17 mouse cellular contexts compared by ENCODE assay signal in the genomic region with DNA sequence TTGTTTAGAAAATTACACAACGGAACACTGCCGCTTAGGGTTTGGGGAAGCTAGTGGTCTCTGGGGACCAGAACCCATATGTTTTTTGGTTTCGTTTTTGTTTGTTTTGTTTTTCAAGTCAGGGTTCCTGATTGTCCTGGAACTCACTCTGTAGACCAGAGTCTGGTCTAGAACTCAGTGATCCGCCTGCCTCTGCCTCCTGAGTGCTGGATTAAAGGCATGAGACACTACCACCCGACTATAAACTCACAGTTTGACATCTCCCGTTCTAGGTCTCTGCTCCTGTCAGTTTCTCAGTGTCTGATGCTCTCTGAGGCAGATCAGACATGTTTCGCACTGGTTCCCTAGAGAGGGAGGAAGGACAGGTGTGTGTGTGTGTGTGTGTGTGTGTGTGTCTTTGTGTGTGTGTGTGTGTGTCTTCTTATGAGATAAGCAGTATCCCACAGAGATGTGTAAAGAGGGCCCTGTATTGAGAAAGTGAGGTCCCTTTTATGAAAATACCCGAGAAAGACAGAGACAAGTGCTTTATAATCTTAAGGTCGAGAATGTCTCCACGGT. TPM values are rescaled to one million over a fixed set of nuclear protein-coding genes. Genes with fewer than 3 reads are reported as not detected.
DNase-seq lines count a peak whose midpoint lies in the region; ATAC-seq and TF ChIP-seq lines count a peak whose summit lies in the region.
"Had no signal": no experiment of that assay in that cellular context is flagged by ENCODE, and none has a peak within 500 bp of the region (broad histone marks: within the 10 kb centered on the region; RNA-seq: fewer than 3 reads in every experiment).

No protein-coding gene starts in this region.

- peaks cover 4% of the 10 kb centered on the region for H3K4me1 ChIP-seq in hindbrain, embryonic 15.5 days (replicated peaks)
- peaks cover 3% of the 10 kb centered on the region for H3K4me1 ChIP-seq in hindbrain, embryonic 16.5 days (ENCODE audit: control insufficient read depth, insufficient read depth, low read depth, low read length)
- H3K4me1 ChIP-seq in MEL (ENCODE audit: control insufficient read depth in 1 of 2, insufficient read depth in 2 of 2, low read length in 2 of 2) = peaks cover 0 to 10% of the 10 kb centered on the region in 2 experiments; a peak in 2 of 4 replicates
- H3K4me1 ChIP-seq: midbrain, embryonic 12.5 days had no signal

- no peak for TF ChIP-seq CTCF in MEL (IDR thresholded peaks at IDR 0.05 in 2 of 3, conservative IDR thresholded peaks at IDR 0.05 in 1 of 3; ENCODE audit: control insufficient read depth in 1 of 3, insufficient read depth in 1 of 3, low read depth in 2 of 3, low read length in 3 of 3, poor library complexity in 1 of 3, severe bottlenecking in 1 of 3)

- H3K27ac ChIP-seq in hindbrain, embryonic 15.5 days (replicated peaks) = no peak overlapping the region
- no peak overlapping the region for H3K27ac ChIP-seq in hindbrain, embryonic 16.5 days (ENCODE audit: low read depth, low read length)
- no peak overlapping the region for H3K27ac ChIP-seq in MEL (ENCODE audit: control insufficient read depth, low read depth, low read length)
- H3K27ac ChIP-seq in macrophage = peak overlapping the region; percentile 73
- H3K27ac ChIP-seq: limb, embryonic 15.5 days; midbrain, embryonic 12.5 days; stomach, embryonic 15.5 days had no signal

- H3K9ac ChIP-seq in hindbrain, embryonic 15.5 days = 0 out of 2 replicates have a peak overlapping the region, but pooled peaks have one; percentile 20
- H3K9ac ChIP-seq in hindbrain, embryonic 16.5 days (ENCODE audit: low read depth, low read length) = no peak overlapping the region
- peak overlapping the region; percentile 67 for H3K9ac ChIP-seq in MEL (ENCODE audit: control insufficient read depth, low read depth, low read length, poor library complexity, severe bottlenecking)
- H3K9ac ChIP-seq: forebrain, postnatal 0 days; midbrain, embryonic 12.5 days; stomach, embryonic 15.5 days had no signal

- intact Hi-C loops in left cerebral cortex, postnatal 10 days (cut with DNase I) = loop anchor here (5.0 to 10.0 kb wide), 3 partner anchors 110 to 332 kb away; a partner anchor contains a TSS

- no peaks in the 10 kb centered on the region for H3K9me3 ChIP-seq in hindbrain, embryonic 15.5 days
- no peaks in the 10 kb centered on the region for H3K9me3 ChIP-seq in hindbrain, embryonic 16.5 days (ENCODE audit: control insufficient read depth, low read length)
- no peaks in the 10 kb centered on the region for H3K9me3 ChIP-seq in MEL (replicated peaks; ENCODE audit: insufficient read depth, low read length)
- H3K9me3 ChIP-seq: limb, embryonic 15.5 days; midbrain, embryonic 12.5 days; stomach, embryonic 15.5 days had no signal

- no peaks in the 10 kb centered on the region for H3K36me3 ChIP-seq in hindbrain, embryonic 15.5 days
- H3K36me3 ChIP-seq in hindbrain, embryonic 16.5 days (ENCODE audit: control insufficient read depth, insufficient read depth, low read length) = no peaks in the 10 kb centered on the region
- H3K36me3 ChIP-seq in MEL (ENCODE audit: control insufficient read depth in 1 of 2, insufficient read depth in 2 of 2, low read length in 2 of 2) (peaks cover 0 to 13% of the 10 kb centered on the region in 2 experiments; a peak in 2 of 4 replicates), macrophage (ENCODE audit: inconsistent target) (no peaks in the 10 kb centered on the region)
- H3K36me3 ChIP-seq: limb, embryonic 15.5 days; midbrain, embryonic 12.5 days; stomach, embryonic 15.5 days had no signal

- WGBS in hindbrain, embryonic 15.5 days = 79% methylated on average over 10 of the region's 10 CpGs
- 81% methylated on average over 10 of the region's 10 CpGs for WGBS in hindbrain, embryonic 16.5 days
- 67% methylated on average over 10 of the region's 10 CpGs for WGBS in macrophage (ENCODE audit: missing documents)

- DNase-seq in A20 (ENCODE audit: low read depth, low spot score) = peak; percentile 90
- peak; percentile 19 for DNase-seq in MEL (ENCODE audit: low read depth, low spot score)
- no peak for DNase-seq in left cerebral cortex, postnatal 10 days (ENCODE audit: extremely low spot score in 1 of 2, low spot score in 2 of 2)
- DNase-seq in cerebellum, adult 8-10 months = no peak

- no peak overlapping the region for H3K4me3 ChIP-seq in hindbrain, embryonic 15.5 days
- H3K4me3 ChIP-seq in hindbrain, embryonic 16.5 days (ENCODE audit: low read length) = no peak overlapping the region
- H3K4me3 ChIP-seq in MEL (ENCODE audit: control insufficient read depth in 1 of 2, insufficient read depth in 1 of 2, low read depth in 2 of 2, low read length in 2 of 2) = peak overlapping the region; percentile 32 to 46
- H3K4me3 ChIP-seq in macrophage (ENCODE audit: inconsistent target) = no peak overlapping the region
- H3K4me3 ChIP-seq: midbrain, embryonic 12.5 days had no signal

- TF ChIP-seq RAD21 in MEL (IDR thresholded peaks at IDR 0.05; ENCODE audit: low read depth, low read length) = no peak

- H3K27me3 ChIP-seq in hindbrain, embryonic 15.5 days = no peaks in the 10 kb centered on the region
- H3K27me3 ChIP-seq in hindbrain, embryonic 16.5 days (replicated peaks; ENCODE audit: control insufficient read depth, insufficient read depth, low read length) = no peaks in the 10 kb centered on the region
- H3K27me3 ChIP-seq in MEL (ENCODE audit: control insufficient read depth in 1 of 2, insufficient read depth in 2 of 2, low read length in 2 of 2) = peaks cover 0 to 3% of the 10 kb centered on the region in 2 experiments; a peak in 2 of 4 replicates

- TF ChIP-seq EP300 in MEL (IDR thresholded peaks at IDR 0.05; ENCODE audit: low read depth in 1 of 2, low read length in 2 of 2) = no peak

- H3K4me2 ChIP-seq in hindbrain, embryonic 15.5 days = no peak overlapping the region
- H3K4me2 ChIP-seq in hindbrain, embryonic 16.5 days (ENCODE audit: low read length) = no peak overlapping the region

- ATAC-seq in hindbrain, embryonic 15.5 days (ENCODE audit: low FRiP score, low read depth) = no peak
- ATAC-seq in hindbrain, embryonic 16.5 days = no peak

- TF ChIP-seq POLR2A in MEL (IDR thresholded peaks at IDR 0.05; ENCODE audit: control insufficient read depth in 1 of 2, insufficient read depth in 1 of 2, low read depth in 1 of 2, low read length in 2 of 2, poor library complexity in 1 of 2) = no peak

- H3K79me2 ChIP-seq in MEL (ENCODE audit: control insufficient read depth, insufficient read depth, low read length, poor library complexity) (no peaks in the 10 kb centered on the region), macrophage (ENCODE audit: inconsistent target) (no peaks in the 10 kb centered on the region)

RNA-seq across cellular contexts. Expression of a gene that starts 13.5 kb away (rescaled TPM):
- not detected in 2 replicates for polyA plus RNA-seq in hindbrain, embryonic 15.5 days (2015; fragmentation: Nextera tagmentation; extraction: Ambion mirVana)
- 0.10 TPM in 1 of 2 replicates, not detected in the other for polyA plus RNA-seq in hindbrain, embryonic 16.5 days (2015; fragmentation: Nextera tagmentation; extraction: Ambion mirVana)
- total RNA-seq in MEL (2012; rRNA removed) = not detected in 2 replicates
- polyA plus RNA-seq in MEL (2012; ENCODE audit: insufficient read depth in 1 of 2, insufficient read length in 2 of 2, low read depth in 1 of 2, low replicate concordance in 2 of 2, missing spikeins in 1 of 2) (under 1 TPM in 1 of 2 experiments, not detected in 1; 0.06 TPM), macrophage (2018) (not detected in 3 replicates)
- total RNA-seq in macrophage (2018; cell fraction: chromatin; rRNA removed) = not detected
- not detected for total RNA-seq in macrophage (2018; cell fraction: cytosol; rRNA removed)
- not detected for total RNA-seq in macrophage (2018; cell fraction: nucleus; rRNA removed)
- not detected for total RNA-seq in left cerebral cortex, postnatal 10 days (2021)
- total RNA-seq: adrenal gland, postnatal 4 days; forebrain, postnatal 0 days; gastrocnemius, postnatal 36 days; heart, postnatal 10 days had no signal
- polyA plus RNA-seq: embryonic facial prominence, embryonic 11.5 days; forebrain, postnatal 0 days; limb, embryonic 15.5 days; midbrain, embryonic 12.5 days had no signal

RNA-seq across cellular contexts. Expression of a gene that starts 35.5 kb away (rescaled TPM):
- polyA plus RNA-seq in hindbrain, embryonic 15.5 days (2015; fragmentation: Nextera tagmentation; extraction: Ambion mirVana) = 1.6 and 1.7 TPM in 2 replicates
- polyA plus RNA-seq in hindbrain, embryonic 16.5 days (2015; fragmentation: Nextera tagmentation; extraction: Ambion mirVana) = 1.1 and 1.4 TPM in 2 replicates
- total RNA-seq in MEL (2012; rRNA removed) = not detected in 2 replicates
- polyA plus RNA-seq in MEL (2012; ENCODE audit: insufficient read depth in 1 of 2, insufficient read length in 2 of 2, low read depth in 1 of 2, low replicate concordance in 2 of 2, missing spikeins in 1 of 2) (under 1 TPM in 1 of 2 experiments, not detected in 1; 0.46 TPM), macrophage (2018) (not detected in 3 replicates)
- total RNA-seq in macrophage (2018; cell fraction: chromatin; rRNA removed) = not detected
- total RNA-seq in macrophage (2018; cell fraction: cytosol; rRNA removed) = not detected
- not detected for total RNA-seq in macrophage (2018; cell fraction: nucleus; rRNA removed)
- not detected for total RNA-seq in left cerebral cortex, postnatal 10 days (2021)
- total RNA-seq: forebrain, postnatal 0 days had no signal

RNA-seq across cellular contexts. Expression of a gene that starts 40.6 kb away (rescaled TPM):
- polyA plus RNA-seq in hindbrain, embryonic 15.5 days (2015; fragmentation: Nextera tagmentation; extraction: Ambion mirVana) = 6.8 and 8.2 TPM in 2 replicates
- 7.7 and 9.1 TPM in 2 replicates for polyA plus RNA-seq in hindbrain, embryonic 16.5 days (2015; fragmentation: Nextera tagmentation; extraction: Ambion mirVana)
- total RNA-seq in MEL (2012; rRNA removed) = 2.1 and 2.5 TPM in 2 replicates
- polyA plus RNA-seq in MEL (2012; ENCODE audit: insufficient read depth in 1 of 2, insufficient read length in 2 of 2, low read depth in 1 of 2, low replicate concordance in 2 of 2, missing spikeins in 1 of 2) (1 to 10 TPM in 1 of 2 experiments, not detected in 1; 5.2 TPM), macrophage (2018) (11.1 to 31.4 TPM (median 11.5 TPM) in 3 replicates)
- 10 to 100 TPM in 14 of 26 experiments, 1 to 10 TPM in 12; 3.1 to 21.5 (median 10.5) TPM for total RNA-seq in macrophage (2018; cell fraction: chromatin; rRNA removed)
- 10 to 100 TPM; 14.4 to 67.4 (median 32.1) TPM for total RNA-seq in macrophage (2018; cell fraction: cytosol; rRNA removed)
- 10 to 100 TPM in 25 of 26 experiments, 1 to 10 TPM in 1; 7.9 to 53.9 (median 24.3) TPM for total RNA-seq in macrophage (2018; cell fraction: nucleus; rRNA removed)
- total RNA-seq in left cerebral cortex, postnatal 10 days (2021) = 1 to 10 TPM; 2.4 to 2.5 TPM

RNA-seq across cellular contexts. Expression of a gene that starts 41.4 kb away (rescaled TPM):
- polyA plus RNA-seq in hindbrain, embryonic 15.5 days (2015; fragmentation: Nextera tagmentation; extraction: Ambion mirVana) = 15.3 and 15.6 TPM in 2 replicates
- 16.4 and 18.7 TPM in 2 replicates for polyA plus RNA-seq in hindbrain, embryonic 16.5 days (2015; fragmentation: Nextera tagmentation; extraction: Ambion mirVana)
- total RNA-seq in MEL (2012; rRNA removed) = 35.0 and 47.6 TPM in 2 replicates
- polyA plus RNA-seq in MEL (2012; ENCODE audit: insufficient read depth in 1 of 2, insufficient read length in 2 of 2, low read depth in 1 of 2, low replicate concordance in 2 of 2, missing spikeins in 1 of 2) (10 to 100 TPM in 1 of 2 experiments, not detected in 1; 64.2 TPM), macrophage (2018) (54.9 to 70.4 TPM (median 60.9 TPM) in 3 replicates)
- 10 to 100 TPM in 25 of 26 experiments, 1 to 10 TPM in 1; 9.9 to 76.7 (median 35.1) TPM for total RNA-seq in macrophage (2018; cell fraction: chromatin; rRNA removed)
- 10 to 100 TPM; 42.1 to 80.0 (median 63.8) TPM for total RNA-seq in macrophage (2018; cell fraction: cytosol; rRNA removed)
- total RNA-seq in macrophage (2018; cell fraction: nucleus; rRNA removed) = 10 to 100 TPM; 27.8 to 92.3 (median 45.0) TPM
- 1 to 10 TPM; 9.4 to 9.7 TPM for total RNA-seq in left cerebral cortex, postnatal 10 days (2021)

RNA-seq across cellular contexts. Expression of a gene that starts 48.2 kb away (rescaled TPM):
- polyA plus RNA-seq in hindbrain, embryonic 15.5 days (2015; fragmentation: Nextera tagmentation; extraction: Ambion mirVana) = 0.41 and 0.66 TPM in 2 replicates
- 0.69 and 0.70 TPM in 2 replicates for polyA plus RNA-seq in hindbrain, embryonic 16.5 days (2015; fragmentation: Nextera tagmentation; extraction: Ambion mirVana)
- total RNA-seq in MEL (2012; rRNA removed) = 0.07 TPM in 1 of 2 replicates, not detected in the other
- polyA plus RNA-seq in MEL (2012; ENCODE audit: insufficient read depth in 1 of 2, insufficient read length in 2 of 2, low read depth in 1 of 2, low replicate concordance in 2 of 2, missing spikeins in 1 of 2) (under 1 TPM in 1 of 2 experiments, not detected in 1; 0.50 TPM), macrophage (2018) (0.93 to 1.8 TPM (median 1.3 TPM) in 3 replicates)
- 1 to 10 TPM in 25 of 26 experiments, under 1 TPM in 1; 0.74 to 8.4 (median 3.2) TPM for total RNA-seq in macrophage (2018; cell fraction: chromatin; rRNA removed)
- 1 to 10 TPM in 25 of 26 experiments, under 1 TPM in 1; 0.86 to 2.6 (median 1.5) TPM for total RNA-seq in macrophage (2018; cell fraction: cytosol; rRNA removed)
- 1 to 10 TPM in 25 of 26 experiments, under 1 TPM in 1; 0.58 to 6.0 (median 2.6) TPM for total RNA-seq in macrophage (2018; cell fraction: nucleus; rRNA removed)
- 1 to 10 TPM; 2.0 to 2.3 TPM for total RNA-seq in left cerebral cortex, postnatal 10 days (2021)
- polyA plus RNA-seq: CD4-positive, CD25-positive, alpha-beta regulatory T cell, adult 4 months; inflammation-experienced regulatory T-cells, adult 6 months had no signal

Comparison
In these comparisons a context has a peak if more than half of its experiments do, and no peak if none do; other contexts are left out.
1. H3K4me3 ChIP-seq: peak in MEL (2 of 2); none in hindbrain, embryonic 15.5 days (single experiment), hindbrain, embryonic 16.5 days (single experiment) and macrophage (single experiment).
2. DNase-seq: peak in A20 (single experiment) and MEL (single experiment); none in left cerebral cortex, postnatal 10 days (0 of 2) and cerebellum, adult 8-10 months (single experiment).